Mouse (Mus musculus) midbrain, embryonic 12.5 days (tissue): ENCODE results near the gene B3gntl1. TPM values are rescaled to one million over a fixed set of nuclear protein-coding genes. Genes with fewer than 3 reads are reported as not detected.

Experiments used
- ATAC-seq: fragments of 200-750 bp; cut with Nextera tagmentation; 2 replicates; pipeline ENCODE4 v1.8.0; 2017; ENCODE audit warnings: low read depth, moderate TSS enrichment, moderate library complexity; ENCODE audit not compliant: low FRiP score
- H3K27ac ChIP-seq: fragments of 300-500 bp; sonication (generic); replicated peaks from 2 replicates; pipeline ENCODE4 v1.5.1; 2016; ENCODE audit warnings: mild to moderate bottlenecking
- H3K27me3 ChIP-seq: fragments of 300-500 bp; sonication (generic); 2 replicates; pipeline ENCODE4 v1.6.1; 2016; ENCODE audit warnings: mild to moderate bottlenecking
- H3K36me3 ChIP-seq: fragments of 300-500 bp; sonication (generic); 2 replicates; pipeline ENCODE4 v1.6.1; 2016
- H3K4me1 ChIP-seq: fragments of 300-500 bp; sonication (generic); 2 replicates; pipeline ENCODE4 v1.6.1; 2016
- H3K4me2 ChIP-seq: fragments of 300-500 bp; sonication (generic); replicated peaks from 2 replicates; pipeline ENCODE4 v1.6.1; 2016; ENCODE audit warnings: mild to moderate bottlenecking, moderate library complexity
- H3K4me3 ChIP-seq: fragments of 300-500 bp; sonication (generic); 2 replicates; pipeline ENCODE4 v1.5.1; 2016; ENCODE audit warnings: mild to moderate bottlenecking
- H3K9ac ChIP-seq: fragments of 300-500 bp; sonication (generic); replicated peaks from 2 replicates; pipeline ENCODE4 v1.6.1; 2016; ENCODE audit warnings: mild to moderate bottlenecking, moderate library complexity
- H3K9me3 ChIP-seq: fragments of 300-500 bp; sonication (generic); 2 replicates; pipeline ENCODE4 v1.6.1; 2016; ENCODE audit warnings: mild to moderate bottlenecking
- WGBS: fragments of 180-500 bp; shearing (Covaris S2); methylation state at CpG from one replicate; pipeline ENCODE4 v1.1.7; 2016; 5-methylcytosine and 5-hydroxymethylcytosine counted together
- polyA plus RNA-seq: library from polyadenylated mRNA; unstranded; fragments of >200 nt; fragmentation: Nextera tagmentation; extraction: Ambion mirVana; gene quantifications from 2 replicates; pipeline ENCODE4 v1.2.1, GENCODE M21; 2016

B3gntl1 gene
- polyA plus RNA-seq, 1 experiment from 2014 or later: 8.3 TPM

DNA sequence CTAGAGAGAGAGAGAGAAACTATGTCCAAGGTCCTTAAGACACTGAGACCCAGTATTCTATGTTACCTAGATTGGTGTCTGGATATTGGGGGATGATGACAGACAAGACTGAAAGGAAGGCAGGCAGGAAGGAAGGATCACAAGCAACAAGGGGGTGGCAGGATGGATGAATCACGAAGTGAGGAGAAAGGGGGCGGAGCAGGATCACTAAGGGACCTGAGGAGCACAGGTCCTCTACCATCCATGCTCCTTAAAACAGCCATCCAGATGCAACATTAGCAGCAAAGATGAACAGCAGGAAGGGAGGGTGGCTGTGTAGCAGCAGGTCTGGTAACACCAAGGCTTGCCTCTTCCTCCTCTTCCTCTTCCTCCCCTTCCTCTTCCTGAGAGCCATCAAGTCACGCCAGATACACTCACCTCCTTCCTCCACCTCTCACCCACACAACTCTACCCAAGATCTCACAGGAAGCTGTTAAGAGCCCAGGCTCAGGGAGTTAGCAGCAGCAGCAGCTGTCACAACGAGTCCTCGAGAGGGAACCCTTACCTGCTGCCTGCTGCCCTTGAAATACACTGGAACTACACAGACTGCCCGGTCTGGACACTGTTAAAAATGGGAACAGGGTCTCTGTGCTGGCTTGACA lies 17.7 kb downstream of the B3gntl1 start:
- Histone ChIP-seq H3K27me3 (no peaks in the 10 kb centered on the region), H3K9ac (no peak overlapping the region), H3K4me1 (no peaks in the 10 kb centered on the region), H3K27ac (no peak overlapping the region), H3K4me3 (no peak overlapping the region), H3K9me3 (no peaks in the 10 kb centered on the region), H3K36me3 (peaks cover 4% of the 10 kb centered on the region; the same call in 1 of the 2 replicates), H3K4me2 (no peak overlapping the region)
- 94% methylated on average over 6 of the region's 6 CpGs for WGBS
- ATAC-seq: no peak

DNA sequence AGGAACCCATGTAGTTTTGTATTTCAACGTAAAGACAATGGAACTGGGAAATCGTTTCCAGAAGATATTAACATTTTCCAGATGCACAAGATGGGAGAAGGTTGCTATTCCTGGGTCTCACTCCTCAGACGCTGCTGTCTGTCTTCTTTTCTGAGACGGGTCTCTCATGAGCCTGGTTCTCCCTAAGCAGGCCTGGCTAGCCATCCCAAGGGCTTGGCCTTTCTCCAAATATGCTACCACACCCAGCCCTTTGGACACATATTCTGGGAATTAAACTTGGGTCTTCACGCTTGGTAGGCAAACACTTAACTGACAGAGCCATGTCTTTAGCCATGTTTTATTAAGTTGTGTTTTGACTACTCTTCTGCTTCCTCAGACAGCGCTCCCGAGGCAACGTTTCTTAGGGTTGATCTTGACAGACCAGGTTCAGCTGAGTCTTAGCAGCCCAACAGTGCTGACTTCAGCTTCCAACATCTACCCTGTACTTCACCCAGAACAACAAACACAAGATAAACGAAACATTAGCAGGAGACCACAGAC lies 18.5 kb downstream of the B3gntl1 start:
- Histone ChIP-seq H3K27ac (no peak overlapping the region), H3K9ac (no peak overlapping the region), H3K9me3 (no peaks in the 10 kb centered on the region), H3K4me1 (no peaks in the 10 kb centered on the region), H3K27me3 (no peaks in the 10 kb centered on the region), H3K36me3 (no peaks in the 10 kb centered on the region), H3K4me2 (no peak overlapping the region), H3K4me3 (no peak overlapping the region)
- 73% methylated on average over 9 of the region's 9 CpGs for WGBS
- ATAC-seq: no peak

GRCm38 (mm10) chr11:121653631-121654030 lies 19.3 kb downstream of the B3gntl1 start:
- H3K4me1 ChIP-seq: no peaks in the 10 kb centered on the region
- no peak overlapping the region for H3K9ac ChIP-seq
- no peak overlapping the region for H3K4me3 ChIP-seq
- 70% methylated on average over 4 of the region's 4 CpGs for WGBS
- no peak overlapping the region for H3K4me2 ChIP-seq
- H3K9me3 ChIP-seq: no peaks in the 10 kb centered on the region
- no peaks in the 10 kb centered on the region for H3K36me3 ChIP-seq
- ATAC-seq: no peak
- no peaks in the 10 kb centered on the region for H3K27me3 ChIP-seq
- no peak overlapping the region for H3K27ac ChIP-seq

GRCm38 (mm10) chr11:121652547-121653305 lies 20.2 kb downstream of the B3gntl1 start:
- no peak overlapping the region for H3K4me2 ChIP-seq
- ATAC-seq: no peak
- H3K9me3 ChIP-seq: no peaks in the 10 kb centered on the region
- H3K27ac ChIP-seq: no peak overlapping the region
- H3K4me1 ChIP-seq: no peaks in the 10 kb centered on the region
- WGBS: 56% methylated on average over 10 of the region's 10 CpGs
- H3K9ac ChIP-seq: no peak overlapping the region
- no peak overlapping the region for H3K4me3 ChIP-seq
- no peaks in the 10 kb centered on the region for H3K27me3 ChIP-seq
- no peaks in the 10 kb centered on the region for H3K36me3 ChIP-seq

- Histone ChIP-seq H3K36me3 (no peaks in the 10 kb centered on the region), H3K9ac (no peak overlapping the region), H3K4me1 (no peaks in the 10 kb centered on the region), H3K27ac (no peak overlapping the region), H3K4me2 (no peak overlapping the region), H3K9me3 (no peaks in the 10 kb centered on the region), H3K4me3 (no peak overlapping the region), H3K27me3 (no peaks in the 10 kb centered on the region)
- 94% methylated on average over 5 of the region's 5 CpGs for WGBS
- ATAC-seq: no peak
Measured at GRCm38 (mm10) chr11:121651983-121652382, 21.0 kb downstream of the B3gntl1 start.

DNA sequence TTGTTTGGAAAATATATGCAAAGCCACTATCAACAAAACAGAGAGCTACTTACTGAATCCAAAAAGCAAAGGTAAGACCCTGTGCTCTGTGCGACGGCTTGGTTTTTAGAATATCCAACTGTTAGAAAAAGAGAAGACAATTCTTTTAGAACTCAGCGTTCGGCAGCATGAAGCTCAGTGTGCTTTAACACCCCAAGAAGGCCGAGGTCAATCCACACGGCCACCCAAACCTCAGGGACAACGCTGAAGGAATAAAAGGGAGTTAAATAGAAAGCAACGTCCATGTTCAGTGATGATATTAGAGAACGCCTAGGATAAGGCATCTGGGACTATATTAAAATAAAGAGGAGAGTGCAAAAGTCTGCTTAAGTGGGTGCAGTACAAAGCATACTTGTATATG lies 21.4 kb downstream of the B3gntl1 start:
- no peak overlapping the region for H3K4me3 ChIP-seq
- no peaks in the 10 kb centered on the region for H3K9me3 ChIP-seq
- H3K4me1 ChIP-seq: no peaks in the 10 kb centered on the region
- no peaks in the 10 kb centered on the region for H3K36me3 ChIP-seq
- no peaks in the 10 kb centered on the region for H3K27me3 ChIP-seq
- 91% methylated on average over 9 of the region's 9 CpGs for WGBS
- no peak for ATAC-seq
- H3K27ac ChIP-seq: no peak overlapping the region
- H3K4me2 ChIP-seq: no peak overlapping the region
- H3K9ac ChIP-seq: no peak overlapping the region

DNA sequence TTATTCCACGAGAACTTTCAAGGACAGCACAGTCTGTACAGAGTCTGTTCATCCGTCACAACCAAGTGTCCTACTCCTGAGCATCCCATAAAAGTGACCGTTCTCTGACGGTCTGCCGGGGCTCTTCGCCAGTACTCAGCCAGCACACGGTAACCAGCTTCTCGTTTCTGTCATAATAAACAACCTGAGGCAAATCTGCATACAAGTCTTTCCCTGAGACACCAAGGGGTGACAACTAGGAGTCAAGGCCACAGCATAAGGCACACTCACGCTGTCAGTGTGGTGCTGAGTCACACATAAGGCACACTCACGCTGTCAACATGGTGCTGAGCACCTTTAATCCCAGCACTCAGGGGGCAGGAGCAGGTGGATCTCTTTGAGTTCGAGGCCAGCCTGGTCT lies 22.3 kb downstream of the B3gntl1 start:
- Histone ChIP-seq H3K27ac (no peak overlapping the region), H3K4me1 (no peaks in the 10 kb centered on the region), H3K9ac (no peak overlapping the region), H3K4me2 (no peak overlapping the region), H3K27me3 (no peaks in the 10 kb centered on the region), H3K4me3 (no peak overlapping the region), H3K9me3 (no peaks in the 10 kb centered on the region), H3K36me3 (no peaks in the 10 kb centered on the region)
- ATAC-seq: no peak
- WGBS: 91% methylated on average over 11 of the region's 11 CpGs

GRCm38 (mm10) chr11:121649900-121650299 lies 23.1 kb downstream of the B3gntl1 start:
- ATAC-seq: no peak
- H3K4me1 ChIP-seq: no peaks in the 10 kb centered on the region
- no peaks in the 10 kb centered on the region for H3K27me3 ChIP-seq
- 82% methylated on average over 10 of the region's 10 CpGs for WGBS
- H3K9ac ChIP-seq: no peak overlapping the region
- no peak overlapping the region for H3K4me3 ChIP-seq
- H3K4me2 ChIP-seq: no peak overlapping the region
- H3K36me3 ChIP-seq: no peaks in the 10 kb centered on the region
- no peaks in the 10 kb centered on the region for H3K9me3 ChIP-seq
- no peak overlapping the region for H3K27ac ChIP-seq

DNA sequence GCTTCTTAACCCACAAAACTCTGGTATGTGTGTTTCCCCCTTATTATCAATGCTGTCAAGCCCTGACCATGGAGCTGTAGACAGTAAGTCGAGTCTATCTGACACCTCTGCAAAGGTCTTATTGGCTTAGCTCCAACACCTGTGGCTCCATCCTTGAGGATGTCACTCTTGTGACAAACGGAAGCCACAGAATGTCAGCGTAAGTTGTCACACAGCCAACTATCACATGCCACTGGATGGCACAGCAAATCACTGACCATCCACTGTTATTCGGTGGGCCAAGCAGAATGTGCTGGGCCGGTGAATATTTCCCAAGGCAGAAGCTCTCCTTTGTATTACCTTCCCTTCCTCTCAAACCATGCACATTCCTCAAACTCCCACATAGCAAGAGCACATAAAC lies 24.8 kb downstream of the B3gntl1 start:
- Histone ChIP-seq H3K9me3 (no peaks in the 10 kb centered on the region), H3K27ac (no peak overlapping the region), H3K36me3 (peaks cover 3% of the 10 kb centered on the region; the same call in 1 of the 2 replicates), H3K4me1 (no peaks in the 10 kb centered on the region), H3K4me2 (no peak overlapping the region), H3K4me3 (no peak overlapping the region), H3K27me3 (no peaks in the 10 kb centered on the region), H3K9ac (no peak overlapping the region)
- 96% methylated on average over 5 of the region's 5 CpGs for WGBS
- ATAC-seq: no peak

DNA sequence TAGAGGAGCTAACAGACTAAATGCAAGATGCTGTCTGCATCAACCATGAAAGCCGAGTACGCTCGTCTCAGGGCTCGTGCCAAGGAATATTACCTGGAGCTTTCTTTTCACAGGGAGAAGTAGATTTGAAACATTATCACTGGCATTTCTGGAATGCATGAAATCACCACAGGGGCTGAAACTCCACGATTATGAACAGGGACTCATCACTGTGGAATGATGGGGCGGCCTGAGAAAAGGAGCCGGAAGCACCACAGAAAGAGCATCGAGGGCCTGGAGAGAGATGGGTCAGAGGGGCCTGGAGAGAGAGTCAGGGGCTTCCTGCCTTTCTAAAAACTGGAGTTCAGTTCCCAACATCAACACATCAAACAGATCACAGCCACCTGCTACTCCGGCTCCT lies 25.6 kb downstream of the B3gntl1 start:
- H3K4me1 ChIP-seq: no peaks in the 10 kb centered on the region
- H3K36me3 ChIP-seq: peaks cover 3% of the 10 kb centered on the region; the same call in 1 of the 2 replicates
- H3K4me2 ChIP-seq: no peak overlapping the region
- no peaks in the 10 kb centered on the region for H3K27me3 ChIP-seq
- 77% methylated on average over 9 of the region's 9 CpGs for WGBS
- no peak overlapping the region for H3K9ac ChIP-seq
- H3K4me3 ChIP-seq: no peak overlapping the region
- no peak overlapping the region for H3K27ac ChIP-seq
- no peak for ATAC-seq
- no peaks in the 10 kb centered on the region for H3K9me3 ChIP-seq

DNA sequence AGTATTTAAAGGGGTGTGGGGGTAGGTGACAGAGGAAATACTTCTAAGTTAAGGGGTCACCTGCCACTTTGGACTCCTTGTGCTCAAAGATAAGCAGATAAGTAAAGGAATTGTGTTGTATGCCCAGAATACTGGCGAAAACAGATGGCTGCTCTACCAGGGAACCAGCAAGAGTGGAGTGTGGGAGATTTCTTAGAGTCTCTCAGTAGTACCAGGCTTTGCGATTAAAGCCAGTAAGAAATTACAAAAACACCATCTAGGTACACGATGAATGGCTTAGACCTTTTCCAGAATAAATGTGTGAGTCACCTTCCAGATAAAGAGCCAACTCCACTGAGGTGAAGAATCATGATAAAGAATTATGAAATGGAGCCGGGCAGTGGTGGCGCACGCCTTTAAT lies 27.6 kb downstream of the B3gntl1 start:
- WGBS: 94% methylated on average over 6 of the region's 6 CpGs
- Histone ChIP-seq H3K27ac (no peak overlapping the region), H3K27me3 (no peaks in the 10 kb centered on the region), H3K36me3 (peaks cover 3% of the 10 kb centered on the region; the same call in 1 of the 2 replicates), H3K4me1 (no peaks in the 10 kb centered on the region), H3K4me3 (no peak overlapping the region), H3K9me3 (no peaks in the 10 kb centered on the region), H3K9ac (no peak overlapping the region), H3K4me2 (no peak overlapping the region)
- no peak for ATAC-seq

DNA sequence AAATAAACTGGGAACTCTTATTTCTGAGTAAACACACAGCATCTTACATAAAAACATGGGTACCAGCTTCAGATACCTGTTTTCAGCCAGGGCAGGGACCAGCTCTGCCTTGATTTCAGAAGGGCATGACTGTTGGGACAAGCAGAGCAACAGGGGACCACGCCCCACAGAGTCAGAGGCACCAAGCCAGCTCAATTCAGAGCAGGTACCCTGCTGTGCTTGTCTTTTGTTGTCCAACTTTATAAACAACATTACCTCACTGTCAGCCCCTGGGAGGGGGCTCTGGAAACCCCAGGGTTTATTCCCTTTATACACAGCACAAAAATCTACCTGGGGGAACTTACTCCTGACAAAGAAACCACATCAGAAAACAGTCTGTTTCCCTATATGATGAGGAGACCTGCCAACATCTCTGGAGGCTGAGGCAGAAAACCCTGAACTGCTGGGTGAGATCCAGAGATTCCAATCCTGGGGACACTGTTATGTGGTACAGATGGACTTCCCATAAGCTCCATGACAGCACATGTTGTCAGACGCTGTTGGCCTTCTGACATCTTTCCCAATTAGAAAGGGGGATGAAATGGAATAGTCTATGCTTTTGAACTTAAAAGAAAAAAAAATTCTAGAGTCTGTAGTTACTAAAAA lies 31.3 kb downstream of the B3gntl1 start:
- Histone ChIP-seq H3K4me3 (no peak overlapping the region), H3K9ac (no peak overlapping the region), H3K4me2 (no peak overlapping the region), H3K27ac (no peak overlapping the region), H3K27me3 (no peaks in the 10 kb centered on the region), H3K9me3 (no peaks in the 10 kb centered on the region), H3K4me1 (no peaks in the 10 kb centered on the region), H3K36me3 (peaks cover 27% of the 10 kb centered on the region)
- no peak for ATAC-seq
- WGBS: 61% methylated on average over 2 of the region's 2 CpGs
